Comparison of ENCODE assay signal across 12 mouse cellular contexts in the genomic region with DNA sequence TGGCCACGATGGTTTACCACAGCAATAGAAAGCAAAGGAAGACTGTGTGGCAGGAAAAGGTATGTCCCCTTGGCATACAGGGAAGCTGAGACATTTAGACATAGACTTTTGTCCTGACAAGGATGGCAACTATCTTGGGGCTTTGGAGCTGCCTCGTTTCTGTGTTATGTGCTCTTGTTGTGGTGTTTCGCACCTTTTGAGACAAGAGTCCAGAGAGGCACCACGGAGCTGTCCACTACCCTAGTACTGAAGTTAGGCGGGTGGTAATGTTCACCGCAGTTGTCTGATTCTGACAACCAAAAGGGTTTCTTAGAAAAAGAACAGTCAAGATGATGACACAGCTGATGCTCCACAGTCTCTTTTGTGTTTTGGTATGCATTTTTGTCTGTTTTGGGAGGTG.
DNase-seq lines count a peak whose midpoint lies in the region; ATAC-seq lines count a peak whose summit lies in the region.
"Had no signal": no experiment of that assay in that cellular context is flagged by ENCODE, and none has a peak within 500 bp of the region (broad histone marks: within the 10 kb centered on the region; RNA-seq: fewer than 3 reads in every experiment).

No protein-coding gene starts in this region.

- no peak overlapping the region for H3K4me2 ChIP-seq in heart, embryonic 12.5 days
- H3K4me2 ChIP-seq: hindbrain, embryonic 15.5 days had no signal

- H3K9me3 ChIP-seq in heart, embryonic 12.5 days (replicated peaks), result no peaks in the 10 kb centered on the region
- H3K9me3 ChIP-seq: G1E; hindbrain, embryonic 15.5 days had no signal

- no peaks in the 10 kb centered on the region for H3K27me3 ChIP-seq in heart, embryonic 12.5 days (replicated peaks)
- H3K27me3 ChIP-seq: hindbrain, embryonic 15.5 days had no signal

- no peak overlapping the region for H3K9ac ChIP-seq in heart, embryonic 12.5 days
- H3K9ac ChIP-seq: hindbrain, embryonic 15.5 days had no signal

- no peak for ATAC-seq in heart, embryonic 12.5 days (ENCODE audit: insufficient number of reproducible peaks, low FRiP score)

- no peaks in the 10 kb centered on the region for H3K4me1 ChIP-seq in heart, embryonic 12.5 days (replicated peaks)
- H3K4me1 ChIP-seq: hindbrain, embryonic 15.5 days had no signal

- no peak overlapping the region for H3K4me3 ChIP-seq in heart, embryonic 12.5 days
- H3K4me3 ChIP-seq: hindbrain, embryonic 15.5 days had no signal

- WGBS in heart, embryonic 12.5 days, result 44% methylated on average over 6 of the region's 6 CpGs

- no peaks in the 10 kb centered on the region for H3K36me3 ChIP-seq in heart, embryonic 12.5 days
- H3K36me3 ChIP-seq: G1E; hindbrain, embryonic 15.5 days had no signal

- DNase-seq in heart, postnatal 4 days, result peak; percentile 53
- DNase-seq in ovary, postnatal 14 days (ENCODE audit: low spot score), result peak; percentile 14
- no peak for DNase-seq in ovary, adult 18-20 months (ENCODE audit: low spot score)
- DNase-seq in embryo, embryonic 11 days, result peak; percentile 70
- peak; percentile 37 for DNase-seq in retina, postnatal 1 day
- no peak for DNase-seq in yolk sac, embryonic 10.5 days (ENCODE audit: low spot score)
- DNase-seq: cerebellum, adult 2 months; gastrocnemius, postnatal 25 days; right cerebral cortex, postnatal 14 days had no signal

- H3K27ac ChIP-seq in heart, embryonic 12.5 days (ENCODE audit: poor library complexity, severe bottlenecking), result no peak overlapping the region
- H3K27ac ChIP-seq: hindbrain, embryonic 15.5 days had no signal

Comparison
In these comparisons a context has a peak if more than half of its experiments do, and no peak if none do; other contexts are left out.
1. DNase-seq: peak in heart, postnatal 4 days (single experiment), ovary, postnatal 14 days (single experiment), embryo, embryonic 11 days (single experiment) and retina, postnatal 1 day (single experiment); none in ovary, adult 18-20 months (single experiment) and yolk sac, embryonic 10.5 days (single experiment).